Mouse (Mus musculus): ENCODE results near the gene Stk32c.

The Stk32c gene

DNA sequence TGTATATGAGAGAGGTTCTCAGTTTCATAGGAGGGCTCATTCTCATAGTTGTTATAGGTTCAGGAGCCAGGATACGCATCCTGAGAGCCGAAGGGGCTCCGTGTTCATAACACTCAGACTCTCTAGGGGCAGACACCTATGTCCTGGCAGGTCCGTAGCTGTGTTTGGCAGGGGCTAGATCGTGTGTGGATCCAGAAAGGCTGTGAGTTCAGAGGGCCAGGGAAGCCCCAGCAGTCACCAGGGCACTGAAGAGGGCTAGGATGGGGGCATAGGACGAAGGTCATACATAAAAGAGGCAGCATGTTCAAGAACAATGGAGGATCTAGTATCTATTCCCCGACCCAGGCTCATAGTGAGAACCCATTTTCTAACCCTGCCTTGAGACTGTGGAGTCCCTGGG is 117.8 kb downstream of the Stk32c start:
- no peak for DNase-seq (ENCODE audit: extremely low spot score, low spot score)

GRCm38 (mm10) chr7:139094761-139095160 is 118.3 kb downstream of the Stk32c start:
- DNase-seq (ENCODE audit: extremely low spot score, low spot score), result no peak

DNA sequence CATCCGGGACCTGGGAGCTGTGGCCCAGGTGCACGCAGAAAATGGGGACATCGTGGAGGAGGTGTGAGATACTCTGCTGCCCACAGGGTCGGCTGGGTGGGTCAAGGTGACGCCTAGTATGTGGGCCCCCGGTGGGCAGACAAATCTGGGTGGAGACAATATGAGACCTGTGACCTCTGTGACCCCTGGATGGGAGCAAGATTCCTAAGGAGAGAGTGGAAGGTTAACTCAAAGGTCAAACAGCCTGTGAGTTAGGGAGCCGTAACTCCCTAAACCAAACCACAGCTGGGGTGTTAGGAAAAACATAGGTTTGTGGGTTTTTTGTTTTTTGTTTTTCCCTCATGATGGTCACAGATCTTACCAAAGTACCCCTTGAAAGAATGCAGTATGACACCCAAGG is 119.3 kb downstream of the Stk32c start:
- DNase-seq (ENCODE audit: extremely low spot score, low spot score), result no peak

GRCm38 (mm10) chr7:139093124-139093523 is 120.0 kb downstream of the Stk32c start:
- DNase-seq (ENCODE audit: extremely low spot score, low spot score), result no peak

GRCm38 (mm10) chr7:139092676-139093075 is 120.4 kb downstream of the Stk32c start:
- DNase-seq (ENCODE audit: extremely low spot score, low spot score), result no peak

GRCm38 (mm10) chr7:139091681-139092080 is 121.4 kb downstream of the Stk32c start:
- DNase-seq (ENCODE audit: extremely low spot score, low spot score), result no peak

DNA sequence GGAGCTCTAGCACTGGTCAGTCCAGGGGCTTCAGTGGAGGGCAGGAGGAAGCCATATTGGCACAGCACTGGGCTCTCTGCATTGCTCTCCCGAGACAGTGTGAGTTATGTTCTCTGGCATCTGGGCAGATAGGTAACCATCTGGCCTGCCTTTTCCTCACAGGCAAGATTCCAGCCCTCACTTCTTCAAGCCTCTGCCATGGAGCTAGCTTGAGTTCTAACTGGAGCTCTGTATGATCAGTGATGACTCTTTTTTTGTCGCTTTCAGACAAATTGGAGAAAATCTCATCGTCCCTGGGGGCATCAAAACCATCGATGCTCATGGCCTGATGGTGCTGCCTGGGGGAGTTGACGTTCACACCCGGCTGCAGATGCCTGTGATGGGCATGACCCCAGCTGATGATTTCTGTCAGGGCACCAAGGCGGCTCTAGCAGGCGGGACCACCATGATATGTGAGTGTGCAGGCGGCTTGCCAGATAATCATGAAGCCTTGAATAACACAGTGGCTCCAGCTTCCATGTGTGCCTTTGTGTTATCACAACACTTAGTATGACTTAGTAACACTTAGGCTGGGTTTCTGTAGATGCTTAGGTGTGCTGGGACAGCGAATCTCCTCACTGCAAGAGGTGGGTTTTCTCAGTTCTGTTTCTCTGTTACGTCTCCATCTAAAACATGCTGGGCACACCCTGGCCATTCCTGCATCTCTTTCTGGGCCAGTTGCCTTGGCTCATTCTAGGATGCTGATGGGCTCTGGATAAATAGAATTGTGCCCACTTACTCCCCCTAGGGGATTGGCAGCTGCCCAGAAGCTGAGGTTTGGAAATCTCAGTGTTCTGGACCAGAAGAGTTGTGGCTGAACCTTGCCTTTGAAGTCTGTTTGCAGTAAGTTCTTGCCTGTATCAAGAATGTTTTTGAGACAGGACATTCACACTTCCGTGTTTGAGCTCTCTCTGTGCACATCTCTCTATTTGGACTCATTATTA is 122.9 kb downstream of the Stk32c start:
- no peak for DNase-seq (ENCODE audit: extremely low spot score, low spot score)

GRCm38 (mm10) chr7:139087801-139088200 is 125.3 kb downstream of the Stk32c start:
- no peak for DNase-seq (ENCODE audit: extremely low spot score, low spot score)

GRCm38 (mm10) chr7:139086195-139087158 is 126.6 kb downstream of the Stk32c start:
- peak; percentile 84 for DNase-seq (ENCODE audit: extremely low spot score, low spot score)

DNA sequence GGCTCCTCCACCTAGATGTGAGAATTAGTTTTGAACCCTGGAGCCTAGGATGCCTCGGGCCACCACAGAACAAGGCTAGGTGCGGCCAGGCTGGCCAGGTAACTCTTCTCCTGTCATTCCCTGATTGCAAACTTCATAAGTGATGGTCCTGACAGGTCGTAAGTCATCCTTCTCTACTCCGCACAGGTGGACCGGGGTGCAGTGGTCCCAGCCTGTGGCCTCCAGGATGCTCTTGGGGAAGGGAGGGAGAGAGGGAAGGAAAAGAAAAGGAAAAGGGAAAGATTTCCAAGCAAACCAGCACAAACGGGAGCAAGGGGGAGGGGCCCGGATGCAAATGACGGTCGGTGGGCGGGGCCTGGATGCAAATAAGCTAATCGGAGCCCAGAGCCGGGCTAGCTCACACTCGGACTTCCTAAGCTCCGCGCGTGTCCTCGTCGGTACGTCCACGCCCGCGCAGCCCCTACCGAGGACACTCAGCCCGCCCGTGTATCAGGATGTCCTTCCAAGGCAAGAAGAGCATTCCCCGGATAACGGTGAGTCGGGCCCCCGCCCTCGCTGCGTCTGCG is 127.4 kb downstream of the Stk32c start, which contains the start of gene Dpysl4:
Gene Dpysl4 (plus strand): TSS at position 373 of the 566 bp plus-strand sequence.
- no peak for DNase-seq (ENCODE audit: extremely low spot score, low spot score)

DNA sequence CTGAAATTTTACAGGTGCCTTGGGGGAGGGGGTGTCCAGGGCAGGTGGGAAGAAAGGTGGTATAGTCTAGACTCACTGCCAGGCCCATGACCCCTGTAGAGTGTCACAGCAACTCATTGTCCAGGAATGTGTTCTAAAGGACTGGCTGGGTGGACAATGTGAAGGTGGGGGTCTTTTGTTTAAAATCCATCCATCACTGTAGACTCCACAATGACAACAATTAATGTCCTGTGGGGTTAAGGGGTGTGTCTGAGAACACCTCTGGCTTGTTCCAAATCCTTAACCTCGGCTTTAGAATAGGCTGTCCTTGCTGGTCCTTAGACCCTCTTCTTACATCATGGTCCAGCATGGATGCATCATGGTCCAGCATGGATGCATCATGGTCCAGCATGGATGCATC is 128.8 kb downstream of the Stk32c start:
- DNase-seq (ENCODE audit: extremely low spot score, low spot score), result no peak

DNA sequence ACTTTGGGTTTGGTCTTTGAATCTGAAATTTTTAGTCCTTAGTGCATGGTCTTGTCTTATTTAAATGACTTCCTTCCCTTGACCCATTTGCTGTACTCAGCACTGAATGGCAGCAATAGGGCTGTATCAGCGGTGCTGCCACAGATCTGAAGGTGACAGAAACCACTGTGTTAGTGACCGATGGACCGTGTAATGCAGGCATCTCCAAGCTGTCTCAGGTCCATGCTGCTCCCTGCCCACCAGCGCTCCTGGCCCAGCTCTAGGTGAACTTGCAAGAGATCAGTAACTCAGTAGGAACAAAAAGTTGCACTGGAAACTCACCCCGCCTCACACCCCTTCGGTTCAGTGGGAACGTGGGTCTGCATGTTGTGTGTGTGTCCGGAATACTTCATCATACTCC is 130.8 kb downstream of the Stk32c start:
- DNase-seq (ENCODE audit: extremely low spot score, low spot score), result no peak

DNA sequence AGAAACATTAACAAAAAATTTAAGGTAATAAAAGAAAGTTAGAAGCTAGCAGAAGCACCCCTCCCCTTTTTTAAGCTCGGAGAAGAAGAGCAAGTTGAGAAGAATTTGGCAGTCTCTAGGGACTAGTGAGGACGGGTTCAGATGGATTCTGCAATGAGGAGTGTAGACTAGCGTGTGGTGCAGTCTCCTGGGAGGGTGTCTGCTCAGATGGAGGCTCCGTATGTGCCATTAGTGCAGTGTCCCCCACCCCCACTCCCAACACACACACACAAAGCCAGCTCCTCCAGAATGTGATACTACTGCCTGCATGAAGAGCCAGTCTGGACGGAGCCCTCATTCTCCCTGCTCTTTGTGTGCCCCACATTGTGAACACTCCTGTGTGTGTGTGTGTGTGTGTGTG is 131.9 kb downstream of the Stk32c start:
- DNase-seq (ENCODE audit: extremely low spot score, low spot score), result no peak

DNA sequence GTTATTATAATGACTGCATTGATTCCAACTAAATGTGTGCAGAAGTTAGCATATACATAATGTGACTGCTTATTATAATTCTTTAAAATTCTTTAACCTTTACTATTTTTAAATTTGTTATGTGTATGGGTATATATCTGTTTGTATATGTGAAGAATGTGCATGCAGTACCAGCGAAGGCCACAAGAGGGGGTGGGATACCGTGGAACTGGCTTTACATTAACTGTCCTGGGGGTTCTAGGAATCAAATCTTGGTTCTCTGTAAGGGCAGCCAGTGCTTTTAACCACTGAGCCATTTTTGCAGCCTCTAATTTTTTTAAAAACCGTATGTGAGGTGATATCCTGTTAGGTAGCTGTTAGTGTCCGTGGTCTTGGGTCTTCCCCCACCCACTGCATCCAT is 132.4 kb downstream of the Stk32c start:
- DNase-seq (ENCODE audit: extremely low spot score, low spot score), result no peak

DNA sequence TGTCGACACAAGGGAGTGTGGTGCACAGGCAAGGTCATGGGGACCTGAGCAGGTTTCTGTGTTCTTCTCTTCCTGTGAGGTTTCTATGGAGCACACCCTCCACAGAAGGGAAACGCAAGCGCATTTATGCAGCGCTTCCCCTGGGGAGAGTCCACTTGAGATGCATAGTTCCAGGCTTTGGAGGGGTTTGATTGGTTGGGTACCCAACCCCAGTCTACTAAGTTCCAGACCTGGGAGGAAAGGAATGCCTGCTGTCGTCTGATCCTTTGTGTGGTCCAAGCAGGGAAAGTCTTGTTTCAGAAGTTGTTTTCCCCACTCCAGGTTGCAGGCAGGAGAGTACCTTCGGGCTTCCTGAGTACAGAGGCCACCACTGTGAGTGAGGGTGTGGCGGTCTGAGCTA is 134.0 kb downstream of the Stk32c start:
- DNase-seq (ENCODE audit: extremely low spot score, low spot score), result no peak

DNA sequence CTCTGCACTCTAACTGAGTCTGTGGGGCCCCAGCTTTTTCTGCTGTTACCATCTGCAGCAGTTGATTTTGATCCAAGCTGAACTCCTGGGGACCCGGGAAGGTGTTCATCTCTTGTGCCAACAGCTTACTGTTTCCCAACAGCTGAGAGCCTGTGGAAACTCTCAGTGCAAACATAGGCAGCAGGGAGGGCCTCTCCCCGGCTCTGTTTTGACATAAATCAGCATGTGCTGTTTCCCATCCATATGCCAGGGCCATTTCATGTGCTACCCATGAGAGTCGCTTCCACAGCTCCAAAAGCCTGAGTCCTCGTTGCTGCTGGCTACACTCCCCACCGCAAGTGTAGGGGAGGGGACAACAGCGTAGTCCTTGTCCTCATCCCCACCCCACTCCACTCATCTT is 134.9 kb downstream of the Stk32c start:
- no peak for DNase-seq (ENCODE audit: extremely low spot score, low spot score)

- DNase-seq (ENCODE audit: extremely low spot score, low spot score), result peak; percentile 44
These were observed 135.8 kb downstream of the Stk32c start for GRCm38 (mm10) chr7:139077283-139077682.

DNA sequence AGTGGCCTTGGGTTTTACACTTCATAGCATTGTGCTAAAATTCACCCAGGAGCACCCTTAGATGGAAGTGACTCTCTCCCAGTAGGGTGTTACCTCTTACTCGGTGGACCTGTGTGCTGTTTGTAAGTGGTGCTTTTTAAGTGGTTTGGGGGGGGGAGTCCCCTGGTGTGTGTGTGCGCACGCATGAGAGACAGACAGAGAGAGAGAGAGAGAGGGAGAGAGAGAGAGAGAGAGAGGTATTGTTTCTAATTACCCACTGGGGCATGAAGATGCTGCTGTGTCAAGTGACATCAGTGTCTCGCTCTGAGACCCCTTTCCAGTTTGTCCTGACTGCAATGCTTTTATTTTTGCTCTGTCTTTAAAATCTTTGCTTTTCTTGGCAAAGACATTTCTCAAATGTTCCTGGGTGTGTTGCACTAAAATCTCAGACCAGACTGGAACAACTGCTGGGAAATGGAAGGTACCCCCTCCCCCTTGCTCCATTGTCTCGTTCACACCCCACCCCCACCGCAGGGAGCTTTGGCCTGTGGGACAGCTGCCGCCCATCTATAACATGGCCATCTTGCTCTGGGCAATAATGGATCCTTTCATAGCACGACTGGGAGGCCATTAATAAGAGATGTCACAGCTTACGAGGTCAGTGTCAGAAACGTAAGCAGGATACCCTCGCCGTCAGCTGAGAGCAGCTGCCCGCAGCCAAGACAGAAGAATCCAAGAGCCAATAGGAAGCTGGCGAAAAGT is 137.9 kb downstream of the Stk32c start:
- peak; percentile 55 for DNase-seq (ENCODE audit: extremely low spot score, low spot score)

DNA sequence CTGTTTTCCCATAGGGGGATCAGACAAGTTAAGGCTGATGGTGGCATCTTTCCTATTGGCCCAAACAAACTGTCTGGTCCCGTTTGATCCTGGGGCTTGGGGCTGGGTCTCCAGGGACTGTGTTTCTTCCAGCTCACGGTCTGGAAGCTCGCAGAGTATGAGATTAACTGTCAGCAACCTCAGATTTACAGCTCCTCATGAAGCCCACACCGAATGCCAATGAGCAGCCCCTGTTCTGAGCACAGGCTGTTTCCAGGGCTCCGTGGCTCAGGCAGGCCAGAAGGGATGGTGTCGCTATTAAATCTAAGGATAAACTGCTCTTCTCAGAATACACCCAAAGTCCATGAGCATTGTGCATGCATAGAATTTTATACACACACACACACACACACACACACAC is 138.9 kb downstream of the Stk32c start:
- DNase-seq (ENCODE audit: extremely low spot score, low spot score), result peak; percentile 31

DNA sequence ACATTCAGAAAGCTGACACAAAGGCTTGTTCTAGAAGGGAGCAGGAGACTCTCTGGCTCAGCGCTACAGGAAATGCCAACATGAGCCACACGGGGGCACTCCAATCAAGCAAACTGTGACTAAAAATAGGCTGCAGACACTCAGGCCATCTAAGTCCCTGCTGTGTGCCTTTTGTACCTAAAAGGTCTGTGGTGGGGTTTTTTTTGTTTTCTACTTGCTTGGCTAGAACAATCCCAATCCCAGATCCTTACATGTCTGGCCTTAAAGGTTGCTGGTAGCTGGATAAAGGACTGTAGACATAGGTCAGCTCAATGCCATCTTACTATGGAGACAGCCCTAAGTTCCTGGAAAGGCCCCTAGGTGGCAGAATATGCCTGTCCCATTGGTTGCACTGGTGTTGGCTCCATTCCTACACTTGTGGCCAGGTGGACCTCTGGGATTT is 144.9 kb downstream of the Stk32c start:
- DNase-seq (ENCODE audit: extremely low spot score, low spot score), result peak; percentile 88

GRCm38 (mm10) chr7:139063406-139063805 is 149.7 kb downstream of the Stk32c start:
- no peak for DNase-seq (ENCODE audit: extremely low spot score, low spot score)
